Mouse (Mus musculus) lung, adult 2 months (tissue): ENCODE measurements around the gene Glipr2. TPM values are rescaled to one million over a fixed set of nuclear protein-coding genes. Genes with fewer than 3 reads are reported as not detected.

Experiments
- DNase-seq: peaks from one replicate; pipeline ENCODE4 v3.0.0; 2022
- H3K4me1 ChIP-seq: fragments of 200-500 bp; 2 replicates; pipeline ENCODE4 v1.6.1; 2011; ENCODE audit warnings: low read length; ENCODE audit not compliant: control insufficient read depth, insufficient read depth
- H3K4me3 ChIP-seq: fragments of 200-500 bp; replicated peaks from 2 replicates; pipeline ENCODE3; 2011; ENCODE audit warnings: low read depth, mild to moderate bottlenecking, control low read depth, low read length; ENCODE audit errors: extremely low read depth
- CTCF ChIP-seq: fragments of 200-500 bp; IDR thresholded peaks from 2 replicates; pipeline ENCODE4 v1.5.1; 2011; ENCODE audit warnings: mild to moderate bottlenecking, low read length, control low read depth; ENCODE audit not compliant: insufficient read depth
- POLR2A ChIP-seq: fragments of 200-500 bp; IDR thresholded peaks from 2 replicates; pipeline ENCODE4 v1.6.1; 2011; ENCODE audit warnings: low read depth, mild to moderate bottlenecking, control low read depth, low read length, borderline replicate concordance; ENCODE audit errors: extremely low read depth
- WGBS: fragments of 180-500 bp; shearing (Covaris S2); methylation state at CpG from one replicate; pipeline ENCODE4 v1.1.7; 2018; 5-methylcytosine and 5-hydroxymethylcytosine counted together
- polyA plus RNA-seq: library from polyadenylated mRNA; depleted of rRNA; stranded (reverse); fragments of >200 nt; gene quantifications from 2 replicates; pipeline ENCODE4 v1.2.3, GENCODE M21; 2012

Glipr2 gene
- polyA plus RNA-seq, 1 experiment, result 18.1 TPM

- Histone ChIP-seq H3K4me3 (no peak overlapping the region), H3K4me1 (peaks cover 23% of the 10 kb centered on the region)
- no peak for DNase-seq
- TF ChIP-seq POLR2A, result no peak
- WGBS, result 70% methylated on average over 13 of the region's 13 CpGs
These were observed 11.4 kb downstream of the Glipr2 start for GRCm38 (mm10) chr4:43968650-43969049.

GRCm38 (mm10) chr4:43969373-43969772 is 12.2 kb downstream of the Glipr2 start:
- WGBS, result 40% methylated on average over 4 of the region's 4 CpGs
- peaks cover 18% of the 10 kb centered on the region for H3K4me1 ChIP-seq
- no peak for DNase-seq

GRCm38 (mm10) chr4:43970393-43971330 is 13.5 kb downstream of the Glipr2 start:
- H3K4me1 ChIP-seq, result peaks cover 5% of the 10 kb centered on the region
- TF ChIP-seq POLR2A, result no peak
- TF ChIP-seq CTCF, result no peak
- DNase-seq, result no peak
- no peak overlapping the region for H3K4me3 ChIP-seq
- WGBS, result 87% methylated on average over 20 of the region's 20 CpGs

More at GRCm38 (mm10) chr4:43969373-43969772, 12.2 kb downstream of the Glipr2 start:
- no peak overlapping the region for H3K4me3 ChIP-seq
- TF ChIP-seq CTCF (no peak), POLR2A (no peak)

GRCm38 (mm10) chr4:43971541-43972136 is 14.4 kb downstream of the Glipr2 start:
- 59% methylated on average over 9 of the region's 9 CpGs for WGBS
- Histone ChIP-seq H3K4me1 (peaks cover 4% of the 10 kb centered on the region; the same call in 1 of the 2 replicates), H3K4me3 (no peak overlapping the region)
- TF ChIP-seq POLR2A (no peak), CTCF (no peak)
- no peak for DNase-seq

- 2% methylated on average over 8 of the region's 8 CpGs for WGBS
- Histone ChIP-seq H3K4me1 (peaks cover 4% of the 10 kb centered on the region; the same call in 1 of the 2 replicates), H3K4me3 (no peak overlapping the region)
- TF ChIP-seq CTCF, result no peak
- DNase-seq, result no peak
These were observed 15.0 kb downstream of the Glipr2 start for GRCm38 (mm10) chr4:43972137-43972591.

GRCm38 (mm10) chr4:43973526-43973981 is 16.4 kb downstream of the Glipr2 start:
- DNase-seq, result no peak
- H3K4me1 ChIP-seq, result peaks cover 4% of the 10 kb centered on the region; the same call in 1 of the 2 replicates
- H3K4me3 ChIP-seq, result no peak overlapping the region
- no peak for TF ChIP-seq CTCF
- no peak for TF ChIP-seq POLR2A
- 17% methylated on average over 4 of the region's 4 CpGs for WGBS

- Histone ChIP-seq H3K4me1 (peaks cover 13% of the 10 kb centered on the region), H3K4me3 (no peak overlapping the region)
- DNase-seq, result no peak
- TF ChIP-seq POLR2A (no peak), CTCF (no peak)
- WGBS, result 56% methylated on average over 10 of the region's 10 CpGs
These were observed 17.9 kb downstream of the Glipr2 start for GRCm38 (mm10) chr4:43974914-43975616.

- DNase-seq, result no peak
- TF ChIP-seq CTCF (no peak), POLR2A (no peak)
- WGBS, result 77% methylated on average over 6 of the region's 6 CpGs
These were observed 19.1 kb downstream of the Glipr2 start for GRCm38 (mm10) chr4:43976223-43976740.

More at GRCm38 (mm10) chr4:43976223-43976740, 19.1 kb downstream of the Glipr2 start:
- Histone ChIP-seq H3K4me1 (peaks cover 13% of the 10 kb centered on the region), H3K4me3 (no peak overlapping the region)
